ENCODE assay signal across 40 mouse cellular contexts in the genomic region with DNA sequence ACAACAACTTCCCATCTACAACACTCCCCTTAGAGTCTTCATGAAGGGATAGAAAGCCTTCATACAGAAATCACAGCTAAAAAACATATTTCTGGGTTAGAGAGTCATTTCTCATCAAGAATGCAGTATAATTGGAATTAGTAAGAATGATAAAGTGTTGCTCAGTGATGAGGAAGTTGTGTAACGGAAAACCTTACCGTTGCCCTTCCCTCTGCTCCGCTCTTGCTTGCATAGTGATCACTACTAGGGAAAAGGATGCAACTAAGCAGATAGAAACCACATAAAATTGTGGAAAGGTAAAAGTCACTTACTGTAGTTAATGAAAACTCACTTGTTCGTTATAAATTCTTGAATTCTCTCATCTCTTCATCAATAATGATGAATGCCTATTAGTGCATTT. TPM values are rescaled to one million over a fixed set of nuclear protein-coding genes. Genes with fewer than 3 reads are reported as not detected.
"Had no signal": no experiment of that assay in that cellular context is flagged by ENCODE, and none has a peak within 500 bp of the region (broad histone marks: within the 10 kb centered on the region; RNA-seq: fewer than 3 reads in every experiment).

No protein-coding gene starts in this region.

- H3K36me3 ChIP-seq: heart, embryonic 13.5 days; heart, embryonic 15.5 days; hindbrain, embryonic 13.5 days; hindbrain, embryonic 15.5 days; kidney, embryonic 15.5 days; limb, embryonic 10.5 days; limb, embryonic 12.5 days; liver, embryonic 13.5 days had no signal

- H3K4me3 ChIP-seq: gastrocnemius, adult 2 months; heart, embryonic 13.5 days; heart, embryonic 15.5 days; hindbrain, embryonic 13.5 days; hindbrain, embryonic 15.5 days; kidney, embryonic 15.5 days; left cerebral cortex, adult 2 months; limb, embryonic 10.5 days; limb, embryonic 12.5 days; liver, embryonic 13.5 days had no signal

- H3K4me1 ChIP-seq: heart, embryonic 13.5 days; heart, embryonic 15.5 days; hindbrain, embryonic 13.5 days; hindbrain, embryonic 15.5 days; kidney, embryonic 15.5 days; limb, embryonic 10.5 days; limb, embryonic 12.5 days; liver, embryonic 13.5 days had no signal

- ATAC-seq: hindbrain, postnatal 0 days; intestine, embryonic 16.5 days had no signal

- H3K27ac ChIP-seq: gastrocnemius, adult 2 months; heart, embryonic 13.5 days; heart, embryonic 15.5 days; hindbrain, embryonic 13.5 days; hindbrain, embryonic 15.5 days; hindbrain, postnatal 0 days; kidney, embryonic 15.5 days; kidney, postnatal 0 days; left cerebral cortex, adult 2 months; limb, embryonic 10.5 days; limb, embryonic 12.5 days; liver, embryonic 13.5 days had no signal

- DNase-seq: gastrocnemius, adult 2 months; gastrocnemius, postnatal 10 days; gastrocnemius, postnatal 25 days; heart, adult 18-20 months; heart, postnatal 14 days; heart, postnatal 36 days; kidney, adult 11 months; kidney, adult 2 months; kidney, adult 9 months; kidney, postnatal 14 days; kidney, postnatal 36 days; layer of hippocampus, adult 9-11 months; layer of hippocampus, postnatal 36 days; liver; liver, embryonic 13.5 days had no signal

- H3K9ac ChIP-seq: heart, embryonic 13.5 days; heart, embryonic 15.5 days; hindbrain, embryonic 13.5 days; hindbrain, embryonic 15.5 days; kidney, embryonic 15.5 days; limb, embryonic 12.5 days; liver, embryonic 13.5 days had no signal

- H3K27me3 ChIP-seq: heart, embryonic 13.5 days; heart, embryonic 15.5 days; hindbrain, embryonic 13.5 days; hindbrain, embryonic 15.5 days; kidney, embryonic 15.5 days; limb, embryonic 12.5 days; liver, embryonic 13.5 days had no signal

RNA-seq across cellular contexts. Expression of a gene that starts 21.7 kb away (rescaled TPM):
- polyA plus RNA-seq: heart, embryonic 11.5 days; hindbrain, embryonic 11.5 days; limb, embryonic 10.5 days; limb, embryonic 12.5 days; liver, embryonic 11.5 days had no signal

RNA-seq across cellular contexts. Expression of a gene that starts 51.1 kb away (rescaled TPM):
- total RNA-seq: gastrocnemius, adult 2 months; gastrocnemius, postnatal 10 days; gastrocnemius, postnatal 25 days; gastrocnemius, postnatal 4 days; heart, adult 18-20 months; heart, postnatal 14 days; heart, postnatal 36 days; hematopoietic stem cell, adult 5-6 weeks; hindbrain, postnatal 0 days; layer of hippocampus, adult 18-20 months; layer of hippocampus, adult 8-10 months; layer of hippocampus, postnatal 14 days; layer of hippocampus, postnatal 36 days; left cerebral cortex, postnatal 14 days; left cerebral cortex, postnatal 36 days had no signal
- polyA plus RNA-seq: heart, embryonic 11.5 days; heart, embryonic 13.5 days; heart, embryonic 15.5 days; heart, postnatal 0 days; hindbrain, embryonic 11.5 days; hindbrain, embryonic 13.5 days; hindbrain, embryonic 15.5 days; hindbrain, postnatal 0 days; intestine, embryonic 14.5 days; intestine, embryonic 16.5 days; kidney, adult 2 months; kidney, embryonic 15.5 days; kidney, postnatal 0 days; large intestine, adult 2 months; limb, embryonic 10.5 days; limb, embryonic 12.5 days; limb, embryonic 14.5 days; liver, embryonic 11.5 days; liver, embryonic 13.5 days had no signal
